Mouse (Mus musculus) left cerebral cortex, postnatal 25 days (tissue): ENCODE measurements around the gene Klhl9. TPM values are rescaled to one million over a fixed set of nuclear protein-coding genes. Genes with fewer than 3 reads are reported as not detected.

Source experiments
- total RNA-seq, 2 experiments: library from RNA; stranded (reverse); gene quantifications; 2 replicates each; pipeline ENCODE4 v1.2.3; 2021

Klhl9 gene
- total RNA-seq, 2 experiments from 2014 or later = 104 to 108 TPM

Other genes starting within 250 kb of the Klhl9 start
- not detected for gene Ifnb1, start 199.7 kb downstream of the Klhl9 start, total RNA-seq
- not detected for gene Ifna15, start 164.2 kb downstream of the Klhl9 start, total RNA-seq
- not detected for gene Ifna14, start 150.7 kb downstream of the Klhl9 start, total RNA-seq
- gene Ifna9, start 130.1 kb downstream of the Klhl9 start, total RNA-seq = not detected
- gene Ifna12, start 119.1 kb downstream of the Klhl9 start, total RNA-seq = not detected
- not detected for gene C87499, start 88.1 kb downstream of the Klhl9 start, total RNA-seq
- gene Ifna13, start 78.0 kb downstream of the Klhl9 start, total RNA-seq = not detected
- gene Ifna16, start 45.5 kb downstream of the Klhl9 start, total RNA-seq = not detected
- gene Ifna2, start 38.6 kb downstream of the Klhl9 start, total RNA-seq = not detected
- not detected for gene Ifnab, start 31.1 kb downstream of the Klhl9 start, total RNA-seq
- 1 to 10 TPM; 1.2 to 1.4 TPM for gene Gm26566, start 660 bp downstream of the Klhl9 start, total RNA-seq
- gene Gm13271, start 32.4 kb upstream of the Klhl9 start, total RNA-seq = not detected
- gene Gm13283, start 37.7 kb upstream of the Klhl9 start, total RNA-seq = not detected
- not detected for gene Gm13290, start 51.4 kb upstream of the Klhl9 start, total RNA-seq
- not detected for gene Gm13289, start 54.5 kb upstream of the Klhl9 start, total RNA-seq
- not detected for gene Gm13272, start 57.4 kb upstream of the Klhl9 start, total RNA-seq
- gene Ifnz, start 59.7 kb upstream of the Klhl9 start, total RNA-seq = not detected
- not detected for gene Gm13276, start 63.2 kb upstream of the Klhl9 start, total RNA-seq
- not detected for gene Gm13277, start 66.2 kb upstream of the Klhl9 start, total RNA-seq
- not detected for gene Gm13278, start 69.1 kb upstream of the Klhl9 start, total RNA-seq
- not detected for gene Gm13275, start 72.0 kb upstream of the Klhl9 start, total RNA-seq
- not detected for gene Gm13279, start 74.9 kb upstream of the Klhl9 start, total RNA-seq
- not detected for gene Gm13285, start 77.2 kb upstream of the Klhl9 start, total RNA-seq
- gene Gm13287, start 80.8 kb upstream of the Klhl9 start, total RNA-seq = not detected
- not detected for gene Gm13288, start 83.1 kb upstream of the Klhl9 start, total RNA-seq
- gene Ifna7, start 93.8 kb upstream of the Klhl9 start, total RNA-seq = not detected
- not detected for gene Ifna11, start 97.5 kb upstream of the Klhl9 start, total RNA-seq
- not detected for gene Ifna6, start 105.0 kb upstream of the Klhl9 start, total RNA-seq
- not detected for gene Ifna5, start 113.1 kb upstream of the Klhl9 start, total RNA-seq
- not detected for gene Ifna4, start 119.4 kb upstream of the Klhl9 start, total RNA-seq
- not detected for gene Ifna1, start 127.6 kb upstream of the Klhl9 start, total RNA-seq
- gene Ifne, start 157.7 kb upstream of the Klhl9 start, total RNA-seq = not detected